Mouse (Mus musculus) lung, postnatal 0 days (tissue): ENCODE data around the gene Nckap5.

ENCODE experiments used
- CTCF ChIP-seq: IDR thresholded peaks from 2 replicates; pipeline ENCODE4 v1.5.1; 2016; ENCODE audit warnings: antibody characterized with exemption, mild to moderate bottlenecking
- EP300 ChIP-seq: IDR thresholded peaks from 2 replicates; pipeline ENCODE4 v1.6.1; 2016; ENCODE audit warnings: antibody characterized with exemption, mild to moderate bottlenecking, control low read depth

- TF ChIP-seq CTCF, result no peak
- peak; percentile 100 for TF ChIP-seq EP300
These were observed 213.0 kb downstream of the Nckap5 start for GRCm38 (mm10) chr1:126617464-126618041.
